Mouse (Mus musculus): Measurements from ENCODE around the gene Ctnnd2. TPM values are rescaled to one million over a fixed set of nuclear protein-coding genes. Genes with fewer than 3 reads are reported as not detected.

The Ctnnd2 gene
- polyA plus RNA-seq, 1 experiment from 2014 or later: 1.0 TPM

- Histone ChIP-seq H3K27me3 (replicated peaks; ENCODE audit: control insufficient read depth, insufficient read depth, low read length) (no peaks in the 10 kb centered on the region), H3K9ac (ENCODE audit: low read depth, low read length) (no peak overlapping the region), H3K4me1 (replicated peaks; ENCODE audit: control insufficient read depth, insufficient read depth, low read length) (no peaks in the 10 kb centered on the region), H3K36me3 (ENCODE audit: control insufficient read depth, insufficient read depth) (no peaks in the 10 kb centered on the region), H3K4me2 (replicated peaks; ENCODE audit: low read depth) (no peak overlapping the region), H3K9me3 (ENCODE audit: control insufficient read depth) (no peaks in the 10 kb centered on the region), H3K27ac (ENCODE audit: low read depth, low read length) (no peak overlapping the region), H3K4me3 (ENCODE audit: low read depth, low read length) (no peak overlapping the region)
- no peak for ATAC-seq
- TF ChIP-seq CTCF (IDR thresholded peaks at IDR 0.05; ENCODE audit: low read depth): no peak
- WGBS: 58% methylated on average over 9 of the region's 9 CpGs
Measured at GRCm38 (mm10) chr15:30460341-30461125, 288.1 kb downstream of the Ctnnd2 start.

- no peak overlapping the region for H3K4me2 ChIP-seq (replicated peaks; ENCODE audit: low read depth)
- no peak for TF ChIP-seq CTCF (IDR thresholded peaks at IDR 0.05; ENCODE audit: low read depth)
- WGBS: 62% methylated on average over 2 of the region's 2 CpGs
- H3K27ac ChIP-seq (ENCODE audit: low read depth, low read length): no peak overlapping the region
- no peak overlapping the region for H3K4me3 ChIP-seq (ENCODE audit: low read depth, low read length)
- H3K36me3 ChIP-seq (ENCODE audit: control insufficient read depth, insufficient read depth): no peaks in the 10 kb centered on the region
- no peaks in the 10 kb centered on the region for H3K4me1 ChIP-seq (replicated peaks; ENCODE audit: control insufficient read depth, insufficient read depth, low read length)
- H3K27me3 ChIP-seq (replicated peaks; ENCODE audit: control insufficient read depth, insufficient read depth, low read length): no peaks in the 10 kb centered on the region
- no peak overlapping the region for H3K9ac ChIP-seq (ENCODE audit: low read depth, low read length)
- no peak for ATAC-seq
- no peaks in the 10 kb centered on the region for H3K9me3 ChIP-seq (ENCODE audit: control insufficient read depth)
Measured at GRCm38 (mm10) chr15:30462804-30463423, 290.5 kb downstream of the Ctnnd2 start.

- Histone ChIP-seq H3K27ac (ENCODE audit: low read depth, low read length) (no peak overlapping the region), H3K4me3 (ENCODE audit: low read depth, low read length) (no peak overlapping the region), H3K36me3 (ENCODE audit: control insufficient read depth, insufficient read depth) (no peaks in the 10 kb centered on the region), H3K9me3 (ENCODE audit: control insufficient read depth) (no peaks in the 10 kb centered on the region), H3K4me1 (replicated peaks; ENCODE audit: control insufficient read depth, insufficient read depth, low read length) (no peaks in the 10 kb centered on the region), H3K9ac (ENCODE audit: low read depth, low read length) (no peak overlapping the region), H3K4me2 (replicated peaks; ENCODE audit: low read depth) (no peak overlapping the region), H3K27me3 (replicated peaks; ENCODE audit: control insufficient read depth, insufficient read depth, low read length) (no peaks in the 10 kb centered on the region)
- 84% methylated on average over 5 of the region's 5 CpGs for WGBS
- no peak for TF ChIP-seq CTCF (IDR thresholded peaks at IDR 0.05; ENCODE audit: low read depth)
- ATAC-seq: no peak
Measured at GRCm38 (mm10) chr15:30463471-30464047, 291.2 kb downstream of the Ctnnd2 start.

- no peak overlapping the region for H3K9ac ChIP-seq (ENCODE audit: low read depth, low read length)
- no peaks in the 10 kb centered on the region for H3K4me1 ChIP-seq (replicated peaks; ENCODE audit: control insufficient read depth, insufficient read depth, low read length)
- no peak overlapping the region for H3K4me2 ChIP-seq (replicated peaks; ENCODE audit: low read depth)
- no peak for ATAC-seq
- no peaks in the 10 kb centered on the region for H3K36me3 ChIP-seq (ENCODE audit: control insufficient read depth, insufficient read depth)
- 83% methylated on average over 13 of the region's 13 CpGs for WGBS
- no peak overlapping the region for H3K4me3 ChIP-seq (ENCODE audit: low read depth, low read length)
- no peaks in the 10 kb centered on the region for H3K9me3 ChIP-seq (ENCODE audit: control insufficient read depth)
- no peak overlapping the region for H3K27ac ChIP-seq (ENCODE audit: low read depth, low read length)
- no peaks in the 10 kb centered on the region for H3K27me3 ChIP-seq (replicated peaks; ENCODE audit: control insufficient read depth, insufficient read depth, low read length)
- TF ChIP-seq CTCF (IDR thresholded peaks at IDR 0.05; ENCODE audit: low read depth): no peak
Measured at GRCm38 (mm10) chr15:30466950-30467543, 294.7 kb downstream of the Ctnnd2 start.

- no peak overlapping the region for H3K9ac ChIP-seq (ENCODE audit: low read depth, low read length)
- no peaks in the 10 kb centered on the region for H3K36me3 ChIP-seq (ENCODE audit: control insufficient read depth, insufficient read depth)
- no peaks in the 10 kb centered on the region for H3K9me3 ChIP-seq (ENCODE audit: control insufficient read depth)
- H3K4me3 ChIP-seq (ENCODE audit: low read depth, low read length): no peak overlapping the region
- TF ChIP-seq CTCF (IDR thresholded peaks at IDR 0.05; ENCODE audit: low read depth): no peak
- H3K4me1 ChIP-seq (replicated peaks; ENCODE audit: control insufficient read depth, insufficient read depth, low read length): no peaks in the 10 kb centered on the region
- H3K27me3 ChIP-seq (replicated peaks; ENCODE audit: control insufficient read depth, insufficient read depth, low read length): no peaks in the 10 kb centered on the region
- no peak overlapping the region for H3K27ac ChIP-seq (ENCODE audit: low read depth, low read length)
- WGBS: 75% methylated on average over 3 of the region's 3 CpGs
- ATAC-seq: no peak
- H3K4me2 ChIP-seq (replicated peaks; ENCODE audit: low read depth): no peak overlapping the region
Measured at GRCm38 (mm10) chr15:30468773-30469172, 296.4 kb downstream of the Ctnnd2 start.

GRCm38 (mm10) chr15:30471280-30471966, 299.0 kb downstream of the Ctnnd2 start:
- H3K4me1 ChIP-seq (replicated peaks; ENCODE audit: control insufficient read depth, insufficient read depth, low read length): no peaks in the 10 kb centered on the region
- H3K27me3 ChIP-seq (replicated peaks; ENCODE audit: control insufficient read depth, insufficient read depth, low read length): no peaks in the 10 kb centered on the region
- H3K36me3 ChIP-seq (ENCODE audit: control insufficient read depth, insufficient read depth): no peaks in the 10 kb centered on the region
- H3K9me3 ChIP-seq (ENCODE audit: control insufficient read depth): no peaks in the 10 kb centered on the region
- 78% methylated on average over 6 of the region's 6 CpGs for whole genome bisulfite sequencing
- no peak overlapping the region for H3K4me2 ChIP-seq (replicated peaks; ENCODE audit: low read depth)
- ATAC-seq: no peak
- H3K4me3 ChIP-seq (ENCODE audit: low read depth, low read length): no peak overlapping the region
- TF ChIP-seq CTCF (IDR thresholded peaks at IDR 0.05; ENCODE audit: low read depth): no peak
- H3K27ac ChIP-seq (ENCODE audit: low read depth, low read length): no peak overlapping the region
- H3K9ac ChIP-seq (ENCODE audit: low read depth, low read length): no peak overlapping the region

All from intestine, postnatal 0 days (tissue).